Mouse (Mus musculus): Measurements from ENCODE around the gene Creb3l4. TPM values are rescaled to one million over a fixed set of nuclear protein-coding genes. Genes with fewer than 3 reads are reported as not detected.
"Not testable (repeated sequence)": the region's sequence is repeated elsewhere in the genome, so short reads cannot be mapped to it uniquely, and the experiment has no call there.

The Creb3l4 gene
- total RNA-seq (2021): 0.33 and 0.38 TPM in 2 replicates
- long read RNA-seq, experiment 1, partial matches to known transcripts: 0 of 1 reads
- long read RNA-seq, experiment 1, other reads (novel, unspliced or antisense): 0 of 1 reads
- long read RNA-seq, experiment 2: 0 reads

DNA sequence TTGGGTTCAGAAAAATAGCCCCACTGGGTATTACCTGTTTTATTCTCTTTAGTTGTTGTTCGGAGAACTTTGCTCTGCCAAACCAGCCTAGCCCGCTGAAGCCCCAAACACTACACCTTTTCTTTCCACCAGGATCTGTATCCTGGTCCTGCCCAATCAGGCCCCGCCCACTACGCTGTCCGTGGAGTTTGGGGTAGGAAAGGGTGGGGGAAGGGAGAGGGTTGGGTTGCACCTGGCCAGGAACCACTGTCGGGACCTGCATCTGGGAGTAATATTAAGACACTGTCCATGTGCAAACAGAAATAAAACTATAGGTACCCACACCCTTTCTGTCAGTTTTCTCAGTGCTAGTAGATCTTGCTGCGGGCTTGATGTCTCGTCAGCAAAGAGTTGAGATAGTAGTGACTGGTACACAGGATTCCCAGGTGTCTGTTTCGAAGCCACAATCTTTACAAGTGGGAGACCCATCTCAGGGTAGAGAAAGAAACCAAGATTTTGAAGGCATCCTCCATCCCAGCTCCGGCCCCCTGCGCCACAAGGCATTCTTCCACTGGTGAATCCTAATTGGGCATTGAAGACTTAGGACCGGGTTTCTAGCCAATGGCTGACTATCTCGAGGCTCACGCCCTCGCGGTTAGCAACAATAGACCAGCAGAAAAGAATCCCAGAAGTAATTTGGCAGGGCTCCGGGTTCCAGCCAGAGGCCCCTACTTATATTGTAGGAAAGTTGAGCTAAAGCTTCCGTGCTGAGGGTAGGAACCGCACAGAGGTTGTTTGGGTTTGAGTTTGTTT lies at the start of gene Creb3l4:
Gene Creb3l4 (minus strand): TSS at position 529 of the 792 bp plus-strand sequence.
- peak; percentile 66 for DNase-seq

GRCm38 (mm10) chr3:90292345-90293275 lies 49.3 kb upstream of the Creb3l4 start, which contains the start of gene Gatad2b:
TSS of gene Gatad2b (plus strand) at chr3:90293178.
- DNase-seq: peak; percentile 98

GRCm38 (mm10) chr3:90291982-90292344 lies 48.7 kb upstream of the Creb3l4 start:
- no peak for DNase-seq

- no peak for DNase-seq
These were observed 47.3 kb upstream of the Creb3l4 start for GRCm38 (mm10) chr3:90290602-90291001.

GRCm38 (mm10) chr3:90289403-90289802 lies 46.1 kb upstream of the Creb3l4 start:
- DNase-seq: not testable (repeated sequence)

- DNase-seq: no peak
These were observed 40.8 kb upstream of the Creb3l4 start for GRCm38 (mm10) chr3:90284150-90284549.

- no peak for DNase-seq
These were observed 37.4 kb upstream of the Creb3l4 start for GRCm38 (mm10) chr3:90280708-90281107.

- no peak for DNase-seq
These were observed 36.4 kb upstream of the Creb3l4 start for GRCm38 (mm10) chr3:90279743-90280142.

DNA sequence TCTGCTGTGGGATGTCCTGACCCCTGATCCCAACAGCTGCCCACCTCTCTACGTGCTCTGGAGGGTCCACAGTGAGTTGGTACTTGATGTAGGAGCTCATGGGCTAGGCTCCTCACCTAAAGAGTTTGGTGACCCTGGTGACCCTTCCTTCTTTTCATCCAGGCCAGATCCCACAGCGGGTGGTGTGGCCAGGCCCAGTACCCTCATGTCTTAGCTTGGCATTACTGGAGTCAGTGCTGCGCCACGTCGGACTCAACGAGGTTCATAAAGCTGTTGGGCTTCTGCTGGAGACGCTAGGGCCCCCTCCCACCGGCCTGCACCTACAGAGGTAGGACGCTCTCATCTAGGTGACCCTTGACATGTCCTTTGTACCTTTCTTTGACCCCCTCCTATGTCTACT lies 35.9 kb upstream of the Creb3l4 start:
- DNase-seq: no peak

GRCm38 (mm10) chr3:90278211-90278610 lies 34.9 kb upstream of the Creb3l4 start:
- no peak for DNase-seq

- no peak for DNase-seq
These were observed 34.5 kb upstream of the Creb3l4 start for GRCm38 (mm10) chr3:90277793-90278192.

- no peak for DNase-seq
These were observed 33.5 kb upstream of the Creb3l4 start for GRCm38 (mm10) chr3:90276858-90277257.

DNA sequence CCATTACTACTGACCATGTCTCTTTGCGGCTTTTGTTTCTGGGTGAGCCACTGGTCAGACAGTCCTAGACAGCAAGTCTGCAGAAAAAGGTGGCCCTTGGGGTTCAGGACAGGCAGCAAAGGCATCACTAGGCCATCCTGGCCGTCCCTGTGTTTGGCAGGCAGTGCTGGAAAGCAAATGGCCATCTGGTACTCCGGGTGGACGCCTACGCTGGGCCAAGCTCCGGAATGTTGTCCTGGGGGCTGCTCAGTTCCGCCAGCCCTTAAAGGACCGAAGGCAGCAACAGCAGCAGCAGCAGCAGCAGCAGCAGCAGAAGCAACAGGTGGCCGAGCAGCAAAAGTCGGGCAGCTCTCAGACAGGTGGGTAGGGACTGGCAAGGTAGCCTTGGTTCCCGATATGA lies 32.0 kb upstream of the Creb3l4 start:
- no peak for DNase-seq

- DNase-seq: no peak
These were observed 30.5 kb upstream of the Creb3l4 start for GRCm38 (mm10) chr3:90273855-90274254.

DNA sequence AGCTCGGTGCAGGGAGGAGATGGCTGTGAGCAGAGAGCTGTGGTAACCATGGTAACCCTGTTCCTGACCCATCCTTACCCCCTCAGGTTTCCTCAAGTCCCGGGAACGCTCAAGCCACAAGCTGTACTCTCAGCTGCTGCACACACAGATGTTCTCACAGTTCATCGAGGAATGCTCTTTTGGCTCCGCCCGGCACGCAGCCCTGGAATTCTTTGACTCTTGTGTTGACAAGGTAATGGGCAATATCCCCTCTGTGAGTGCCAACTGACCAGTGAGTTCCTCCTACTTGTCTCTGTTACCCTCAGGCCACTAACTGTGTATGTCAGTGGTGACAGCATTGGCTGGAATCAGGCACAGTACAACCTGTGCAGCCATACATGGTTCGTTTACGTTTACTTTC lies 28.9 kb upstream of the Creb3l4 start:
- DNase-seq: no peak

GRCm38 (mm10) chr3:90270784-90271183 lies 27.5 kb upstream of the Creb3l4 start:
- no peak for DNase-seq

DNA sequence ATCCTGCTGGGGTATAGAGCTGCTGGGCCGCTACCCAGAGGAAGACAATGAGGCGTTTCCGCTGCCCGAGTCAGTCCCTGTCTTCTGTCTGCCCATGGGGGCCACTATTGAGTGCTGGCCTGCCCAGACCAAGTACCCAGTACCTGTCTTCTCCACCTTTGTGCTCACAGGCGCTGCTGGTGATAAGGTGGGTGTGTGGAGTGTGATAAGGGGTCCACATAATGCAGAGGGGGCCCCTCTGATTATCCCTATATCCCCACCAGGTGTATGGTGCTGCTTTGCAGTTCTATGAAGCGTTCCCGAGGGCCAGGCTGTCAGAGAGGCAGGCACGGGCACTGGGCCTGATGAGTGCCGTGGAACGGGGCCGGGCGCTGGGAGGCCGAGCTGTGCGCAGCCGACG lies 25.7 kb upstream of the Creb3l4 start:
- DNase-seq: no peak

GRCm38 (mm10) chr3:90268190-90268589 lies 24.9 kb upstream of the Creb3l4 start:
- no peak for DNase-seq

DNA sequence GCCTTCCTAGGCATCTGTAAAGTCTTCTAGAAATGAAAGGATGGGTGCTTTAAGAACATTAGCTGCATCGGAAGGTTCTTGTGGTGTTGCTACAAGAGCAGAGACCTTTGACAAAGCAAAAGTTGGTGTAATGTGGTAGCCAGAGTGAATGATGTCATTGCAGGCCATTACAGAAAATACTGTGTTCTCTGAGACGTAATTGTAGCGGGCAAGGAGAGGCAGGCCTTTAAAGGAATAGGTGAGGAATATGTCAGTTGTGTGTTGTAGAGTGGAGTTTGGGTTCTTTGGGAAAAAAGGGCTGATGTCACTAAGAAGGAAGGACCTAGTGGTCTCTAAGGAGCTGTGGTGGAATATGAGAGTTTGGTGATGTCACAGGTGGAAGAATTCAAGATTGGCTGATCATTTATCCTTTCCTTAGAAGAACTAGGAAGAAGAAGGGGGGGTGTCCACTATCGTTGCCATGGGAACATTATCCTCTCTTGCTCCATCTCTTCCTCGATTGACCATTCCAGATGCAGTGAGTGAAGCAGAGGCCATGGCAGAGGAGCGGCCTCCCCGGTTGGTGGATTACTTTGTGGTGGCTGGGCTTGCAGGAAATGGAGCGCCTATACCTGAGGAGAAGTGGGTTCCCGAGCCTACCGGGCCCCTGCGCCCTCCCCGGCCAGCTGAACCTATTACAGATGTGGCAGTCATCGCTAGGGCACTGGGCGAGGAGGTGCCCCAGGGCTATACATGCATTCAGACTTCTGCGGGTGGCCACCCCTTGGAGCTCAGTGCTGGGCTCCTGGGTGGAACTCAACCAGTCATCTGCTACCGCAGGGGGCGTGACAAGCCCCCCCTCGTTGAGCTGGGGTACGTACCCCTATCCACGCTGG lies 23.8 kb upstream of the Creb3l4 start:
- no peak for DNase-seq

- DNase-seq: peak; percentile 23
These were observed 22.8 kb upstream of the Creb3l4 start for GRCm38 (mm10) chr3:90265932-90266741.
